Mouse (Mus musculus) c-Kit-positive CD71-negative TER-119-negative erythroid progenitor cells, embryonic 14.5 days (primary cell): ENCODE measurements around the gene Hnf1a.

Experiments
- DNase-seq: peaks from one replicate; pipeline ENCODE4 v3.0.0-alpha.2; 2013; ENCODE audit warnings: low read depth

The Hnf1a gene

GRCm38 (mm10) chr5:114979250-114980121, 8.6 kb upstream of the Hnf1a start:
- DNase-seq = peak; percentile 45

DNA sequence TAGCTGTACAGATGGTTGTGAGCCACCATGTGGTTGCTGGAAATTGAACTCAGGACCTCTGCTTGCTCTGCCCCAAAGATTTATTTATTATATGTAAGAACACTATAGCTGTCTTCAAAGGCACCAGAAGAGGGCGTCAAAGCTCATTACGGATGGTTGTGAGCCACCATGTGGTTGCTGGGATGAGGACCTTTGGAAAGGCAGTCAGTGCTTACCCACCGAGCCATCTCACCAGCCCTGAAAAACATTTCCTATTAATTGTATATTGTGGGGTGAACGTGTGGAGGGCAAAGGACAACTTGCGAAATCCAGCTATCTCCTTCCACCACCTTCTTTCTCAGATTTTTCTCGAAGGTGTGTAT, 8.0 kb upstream of the Hnf1a start:
- DNase-seq = peak; percentile 65

DNA sequence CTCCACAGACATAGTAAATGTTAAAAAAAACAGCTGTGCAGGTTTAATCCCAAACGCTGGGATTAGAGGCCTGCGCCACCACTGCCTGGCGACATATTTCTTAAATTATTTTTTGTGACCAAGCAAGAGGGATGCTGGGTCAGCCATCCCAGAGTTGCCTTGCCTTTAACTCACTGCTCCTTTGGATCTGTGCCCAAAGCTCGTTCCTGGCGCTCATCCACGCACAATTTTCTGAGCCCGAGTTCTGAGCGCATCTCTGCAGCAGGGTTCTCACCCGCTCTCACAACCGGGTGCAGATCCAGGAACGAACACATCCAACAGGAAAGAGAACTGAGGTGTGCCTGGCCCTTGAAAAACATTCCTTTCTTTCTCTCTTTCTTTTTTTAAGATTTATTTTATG, 7.6 kb upstream of the Hnf1a start:
- DNase-seq = no peak

DNA sequence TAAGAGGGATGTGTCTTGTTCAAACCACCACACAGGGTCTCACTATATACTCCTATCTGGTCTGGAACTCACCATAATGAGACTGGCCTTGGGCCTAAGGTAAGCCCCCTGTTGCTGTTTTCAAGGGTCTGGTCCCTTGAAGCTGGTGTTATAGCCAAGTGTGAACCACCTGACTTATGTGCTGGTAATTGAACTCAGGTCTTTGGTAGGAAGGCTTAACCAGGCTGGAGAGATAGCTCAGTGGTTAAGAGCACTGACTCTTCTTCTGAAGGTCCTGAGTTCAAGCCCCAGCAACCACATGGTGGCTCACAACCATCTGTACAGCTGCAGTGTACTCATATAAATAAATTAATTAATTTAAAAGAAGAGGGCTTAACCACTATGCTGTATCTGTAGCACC, 6.0 kb upstream of the Hnf1a start:
- no peak for DNase-seq

DNA sequence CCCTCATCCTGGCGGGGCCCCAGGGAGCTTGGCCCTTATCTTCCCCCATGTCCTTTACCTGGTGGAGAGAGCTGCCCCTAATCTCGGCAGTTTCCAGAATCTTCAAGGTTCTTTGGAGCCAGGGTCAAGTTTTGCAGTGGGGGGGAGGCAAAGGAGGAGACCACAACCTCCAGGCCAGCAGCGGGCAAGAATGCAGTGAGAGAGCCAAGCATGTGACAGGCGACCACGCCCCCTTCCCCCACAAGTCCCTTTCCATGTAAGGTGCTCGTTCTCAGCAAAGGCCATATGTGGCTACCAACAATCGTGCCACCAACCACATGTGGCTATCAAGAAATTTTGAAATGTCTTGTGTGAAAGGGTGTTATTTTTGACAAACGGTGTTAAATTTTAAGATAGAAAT, 2.2 kb upstream of the Hnf1a start:
- no peak for DNase-seq

DNA sequence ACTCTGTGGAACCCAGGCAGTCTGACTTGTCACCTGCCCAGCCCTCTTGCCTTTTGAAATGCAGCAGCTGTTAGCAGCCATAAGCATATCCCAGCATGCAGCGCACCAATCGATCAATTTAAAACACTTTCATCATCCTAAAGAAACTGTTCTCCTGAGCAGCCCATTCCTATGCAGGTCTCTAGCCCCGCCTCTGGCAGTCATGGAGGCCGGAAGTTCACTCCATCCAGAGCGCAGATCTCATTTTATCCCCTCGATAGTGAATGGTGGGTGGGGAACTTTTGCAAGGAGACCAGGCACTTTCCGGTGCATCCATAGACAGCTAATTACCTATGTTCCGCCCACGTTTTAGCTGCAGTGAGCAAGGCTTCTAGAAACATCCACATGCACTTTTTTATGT, 1.3 kb upstream of the Hnf1a start:
- no peak for DNase-seq

GRCm38 (mm10) chr5:114969609-114970215, 1.2 kb downstream of the Hnf1a start:
- DNase-seq = no peak

- no peak for DNase-seq
Measured at GRCm38 (mm10) chr5:114969064-114969463, 1.8 kb downstream of the Hnf1a start.

- no peak for DNase-seq
Measured at GRCm38 (mm10) chr5:114968651-114969050, 2.2 kb downstream of the Hnf1a start.

- peak; percentile 23 for DNase-seq
Measured at GRCm38 (mm10) chr5:114967523-114968268, 3.2 kb downstream of the Hnf1a start.

DNA sequence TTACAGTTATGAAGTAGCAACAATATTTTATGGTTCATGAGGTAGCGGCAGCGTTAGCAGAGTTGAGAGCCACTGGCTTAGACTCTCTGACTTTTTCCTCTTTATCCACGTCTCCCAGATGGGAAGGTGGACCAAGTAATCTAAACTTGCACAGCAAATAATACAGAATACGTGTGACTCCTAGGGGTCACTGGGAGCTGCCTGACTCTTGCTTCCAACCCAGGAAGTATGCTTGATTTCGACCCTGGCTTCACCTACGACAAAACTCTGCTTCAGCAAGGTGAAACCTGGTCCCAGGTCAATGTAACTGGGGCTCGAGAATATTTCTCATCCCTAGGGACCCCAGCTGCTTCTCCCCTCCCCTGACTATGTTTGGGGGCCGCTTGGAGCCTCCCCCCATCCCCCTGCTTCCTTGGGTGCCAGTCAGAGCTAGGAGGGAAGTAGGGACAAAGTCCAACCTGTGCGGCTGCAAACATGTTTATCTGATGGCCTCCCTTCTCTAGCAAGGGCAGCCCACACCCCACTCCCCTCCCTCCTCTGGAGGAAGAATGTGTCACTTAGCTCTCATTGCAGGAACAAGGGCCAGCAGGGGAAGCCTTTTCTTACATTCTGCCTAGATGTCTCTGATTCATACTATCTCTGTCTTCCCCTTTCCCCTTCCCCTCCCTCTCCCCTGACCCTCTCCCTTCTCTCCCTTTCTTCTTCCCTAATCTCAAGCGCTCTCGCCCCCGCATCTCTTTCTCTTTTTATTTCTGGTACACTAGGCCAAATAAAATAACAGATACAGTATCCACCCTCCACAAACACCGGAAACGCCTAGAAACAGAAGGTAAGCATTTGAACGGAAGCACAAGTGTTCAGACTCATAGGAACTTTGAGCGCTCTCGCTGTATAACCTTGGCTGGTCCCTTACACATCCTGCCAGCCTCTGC, 5.7 kb downstream of the Hnf1a start:
- DNase-seq = no peak

- no peak for DNase-seq
Measured at GRCm38 (mm10) chr5:114964315-114964966, 6.5 kb downstream of the Hnf1a start.

DNA sequence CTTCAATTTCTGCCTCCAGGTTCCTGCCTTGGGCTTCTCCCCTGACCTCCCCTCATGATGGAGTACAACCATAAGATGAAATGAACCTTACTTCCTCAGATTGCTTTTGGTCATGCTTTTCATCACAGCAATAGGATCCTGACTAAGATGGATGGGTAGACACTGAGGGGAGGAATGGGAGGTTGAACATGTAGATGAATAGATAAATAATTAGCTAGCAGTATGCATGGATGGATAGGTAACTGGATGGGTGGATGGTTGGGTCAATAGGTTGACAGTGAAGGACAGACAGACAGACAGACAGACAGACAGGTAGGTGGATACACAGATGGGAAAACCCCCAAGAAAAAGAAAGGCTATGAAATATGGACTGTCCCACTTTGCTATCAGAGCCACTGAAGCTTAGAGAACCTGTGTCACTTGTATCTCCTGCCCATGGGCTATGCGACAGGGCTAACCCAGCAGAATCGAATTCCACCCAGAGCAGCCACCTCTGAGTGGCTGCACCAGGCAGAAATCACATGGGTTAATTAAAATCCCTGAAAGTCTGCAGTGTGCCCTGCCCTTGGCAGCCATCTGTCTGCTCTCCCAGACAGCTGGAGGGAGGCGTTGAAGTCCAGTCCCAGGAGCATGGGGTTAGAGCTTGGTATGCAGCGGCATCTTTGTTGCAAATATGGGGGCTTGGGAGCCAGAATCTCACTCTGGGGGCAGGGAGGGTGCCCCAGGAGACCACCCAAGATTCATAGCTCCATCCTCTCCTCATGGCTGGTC, 9.1 kb downstream of the Hnf1a start:
- DNase-seq = no peak

DNA sequence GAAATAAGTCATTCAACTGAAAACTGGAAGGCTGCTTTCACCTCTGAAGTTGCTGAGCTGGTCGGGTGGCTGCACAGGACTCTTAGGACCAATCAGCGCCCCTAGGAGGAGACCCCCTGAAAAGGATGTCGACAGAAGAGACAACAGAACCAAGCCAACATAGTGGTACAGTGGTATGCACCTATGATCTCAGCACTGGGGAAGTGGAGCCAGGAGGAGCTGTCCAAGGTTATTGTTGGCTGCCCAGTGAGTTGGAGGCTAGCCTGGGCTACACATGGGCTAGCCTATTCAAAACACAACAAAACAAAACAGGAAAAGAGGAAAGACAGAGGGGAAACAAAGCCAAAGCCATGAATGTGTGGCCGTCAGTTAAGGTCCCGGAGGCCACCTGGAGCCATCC, 12.8 kb downstream of the Hnf1a start:
- DNase-seq = no peak

DNA sequence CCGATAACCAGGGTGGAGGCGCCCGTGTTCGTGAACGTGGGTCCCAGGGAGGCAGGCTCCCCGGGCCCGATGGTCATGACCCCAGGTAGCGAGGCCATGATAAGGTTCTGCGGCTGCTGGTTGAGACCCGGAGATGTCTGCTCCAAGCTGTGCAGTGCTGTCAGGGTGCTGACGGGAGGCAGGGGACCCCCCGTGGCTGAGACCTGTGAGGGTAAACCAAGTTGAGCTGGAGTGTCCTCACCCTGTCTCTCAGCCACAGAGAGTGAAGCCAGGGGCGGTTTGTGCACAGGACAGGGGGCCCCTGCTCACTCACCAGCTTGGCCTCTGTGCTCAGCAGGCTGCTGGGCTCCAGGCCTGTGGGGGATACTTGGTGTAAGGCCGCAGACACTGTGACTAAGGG, 17.6 kb downstream of the Hnf1a start:
- no peak for DNase-seq

DNA sequence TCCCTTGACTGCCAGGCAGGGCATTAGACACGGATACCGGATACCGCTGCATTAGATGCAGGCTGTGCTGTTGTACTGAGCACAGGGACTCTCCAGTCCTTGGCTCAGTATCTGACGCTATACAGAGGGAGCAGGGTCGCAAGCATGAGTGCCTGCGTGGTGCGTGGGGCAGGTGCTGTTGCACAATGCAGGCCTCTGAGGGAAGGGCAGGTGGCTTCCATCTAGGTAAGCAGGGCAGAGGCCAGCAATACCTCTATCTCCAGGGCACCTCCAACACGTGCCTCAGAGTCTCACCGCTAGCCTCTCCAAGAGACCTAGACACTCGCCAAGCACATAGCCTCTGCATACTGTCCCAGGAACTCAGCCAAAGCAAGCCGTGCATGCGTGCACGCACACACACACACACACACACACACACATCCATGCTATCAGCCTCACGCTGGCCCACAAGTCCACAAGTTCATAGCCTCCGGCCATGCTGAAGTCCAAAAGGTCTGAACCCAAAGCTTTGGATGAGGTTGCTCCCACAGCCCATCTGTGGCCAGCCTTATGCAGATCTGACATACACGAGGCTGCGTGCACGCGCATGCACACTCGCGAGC, 19.5 kb downstream of the Hnf1a start:
- no peak for DNase-seq

DNA sequence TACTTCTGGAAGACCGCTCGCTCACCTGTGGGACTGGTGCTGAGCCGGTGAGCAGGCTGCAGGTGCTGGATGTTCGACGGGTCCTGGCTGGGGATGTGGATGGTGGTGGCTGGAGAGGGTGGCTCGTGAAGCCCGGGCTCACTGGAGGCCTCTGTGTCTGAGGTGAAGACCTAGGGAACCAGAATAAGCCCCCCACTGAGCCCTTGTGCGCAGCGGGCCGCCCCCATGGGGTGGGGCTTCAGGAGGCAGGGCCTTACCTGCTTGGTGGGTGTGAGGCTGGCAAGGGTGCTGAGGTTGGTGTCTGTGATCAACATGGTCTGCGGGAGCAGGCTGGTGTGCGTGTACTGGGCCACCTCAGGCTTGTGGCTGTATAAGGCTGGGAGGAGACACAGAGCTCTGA, 20.2 kb downstream of the Hnf1a start:
- DNase-seq = no peak

DNA sequence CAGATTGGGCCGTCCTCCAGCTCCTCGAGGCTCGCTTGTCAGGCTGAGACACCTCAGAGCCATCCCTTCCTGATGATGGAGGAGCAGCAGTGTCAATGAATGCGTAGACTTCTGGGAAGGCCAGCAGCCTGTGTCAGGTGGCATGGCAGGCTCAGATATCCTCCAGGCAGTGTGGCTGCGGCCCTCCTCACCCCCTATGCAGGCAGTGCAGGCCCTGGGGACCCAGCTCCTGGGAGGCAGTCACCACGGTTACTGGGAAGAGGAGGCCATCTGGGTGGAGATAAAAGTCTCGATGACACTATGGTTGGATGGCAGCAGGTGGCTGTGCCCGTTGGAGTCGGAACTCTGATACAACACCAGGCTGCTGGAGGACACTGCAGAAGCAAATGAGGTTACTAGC, 21.1 kb downstream of the Hnf1a start:
- no peak for DNase-seq

GRCm38 (mm10) chr5:114949316-114949715, 21.6 kb downstream of the Hnf1a start:
- no peak for DNase-seq

- no peak for DNase-seq
Measured at GRCm38 (mm10) chr5:114948891-114949290, 22.0 kb downstream of the Hnf1a start.
